Mouse (Mus musculus) B cell, adult 62 days (primary cell): ENCODE measurements around the gene Ubb. TPM values are rescaled to one million over a fixed set of nuclear protein-coding genes. Genes with fewer than 3 reads are reported as not detected.

Experiments used
- total RNA-seq: library from RNA; stranded (reverse); gene quantifications from 4 replicates; pipeline ENCODE4 v1.2.4, GENCODE M21; 2023

Gene Ubb
- total RNA-seq, result 1,254 to 1,387 TPM (median 1,345 TPM) in 4 replicates

DNA sequence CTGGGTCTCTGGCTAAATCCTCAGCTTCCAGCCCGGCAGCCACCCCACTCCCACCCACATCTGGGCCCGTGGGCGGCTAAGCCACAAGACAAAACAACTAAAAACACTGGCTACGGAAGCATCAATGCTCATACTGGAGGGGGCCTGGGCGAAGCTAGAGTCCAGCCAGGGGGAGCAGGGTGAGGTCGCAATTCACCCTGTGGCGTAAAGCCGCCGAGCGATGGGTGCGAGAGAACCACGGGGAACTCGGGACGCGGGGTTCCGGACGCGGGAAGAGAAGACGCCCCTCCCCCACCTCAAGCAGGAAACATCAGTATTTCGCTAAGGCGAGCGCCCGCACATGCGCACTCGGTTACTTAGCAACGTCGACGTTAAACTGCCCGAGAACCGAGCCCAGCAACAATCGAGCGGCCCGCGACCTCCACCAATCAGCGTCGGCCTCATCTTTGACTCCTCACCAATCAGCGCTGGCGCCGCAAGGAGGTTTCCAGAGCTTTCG, at the start of gene Ubb:
Gene Ubb (plus strand): TSS at position 445 of the 499 bp plus-strand sequence.

DNA sequence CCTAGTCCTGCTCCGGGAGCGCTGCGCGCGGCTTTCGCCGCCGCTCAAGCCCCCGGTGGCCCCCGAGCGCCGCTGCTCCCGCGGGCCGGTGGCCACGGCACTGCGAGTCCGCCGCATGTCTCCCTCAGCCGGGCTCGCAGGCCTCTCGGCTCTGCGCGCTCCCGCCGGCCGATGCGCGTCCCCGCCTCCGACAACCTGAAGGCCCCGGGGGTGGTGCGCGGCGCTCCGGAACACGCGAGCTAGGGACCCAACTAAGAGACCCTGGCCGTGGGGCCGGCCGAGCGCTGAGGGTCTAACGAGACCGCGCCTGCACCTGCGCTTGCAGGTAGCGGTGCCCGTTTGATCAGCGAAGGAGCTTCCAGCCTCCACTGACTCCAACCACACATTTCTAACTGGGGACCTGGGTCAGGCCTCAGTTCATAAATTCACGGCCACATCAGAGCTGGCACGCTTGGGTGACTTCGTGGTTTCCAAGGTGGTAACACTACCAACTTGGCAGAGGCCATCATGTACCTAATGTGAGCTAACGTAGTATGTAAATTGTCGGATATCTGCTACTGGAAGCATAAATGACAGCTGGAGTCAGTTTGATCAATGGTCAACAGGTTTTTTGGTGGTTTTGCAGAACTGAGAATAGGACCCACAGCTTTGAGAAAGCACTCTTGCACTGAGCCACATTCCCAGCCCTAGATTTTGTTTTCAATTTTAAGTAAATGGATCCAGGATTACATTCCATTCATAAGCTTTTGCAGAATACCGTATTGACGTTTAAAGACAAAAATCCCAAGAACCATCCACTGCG, 11.7 kb upstream of the Ubb start, which contains the start of gene Cenpv:
Gene Cenpv (minus strand): TSS at position 173 of the 802 bp plus-strand sequence.

DNA sequence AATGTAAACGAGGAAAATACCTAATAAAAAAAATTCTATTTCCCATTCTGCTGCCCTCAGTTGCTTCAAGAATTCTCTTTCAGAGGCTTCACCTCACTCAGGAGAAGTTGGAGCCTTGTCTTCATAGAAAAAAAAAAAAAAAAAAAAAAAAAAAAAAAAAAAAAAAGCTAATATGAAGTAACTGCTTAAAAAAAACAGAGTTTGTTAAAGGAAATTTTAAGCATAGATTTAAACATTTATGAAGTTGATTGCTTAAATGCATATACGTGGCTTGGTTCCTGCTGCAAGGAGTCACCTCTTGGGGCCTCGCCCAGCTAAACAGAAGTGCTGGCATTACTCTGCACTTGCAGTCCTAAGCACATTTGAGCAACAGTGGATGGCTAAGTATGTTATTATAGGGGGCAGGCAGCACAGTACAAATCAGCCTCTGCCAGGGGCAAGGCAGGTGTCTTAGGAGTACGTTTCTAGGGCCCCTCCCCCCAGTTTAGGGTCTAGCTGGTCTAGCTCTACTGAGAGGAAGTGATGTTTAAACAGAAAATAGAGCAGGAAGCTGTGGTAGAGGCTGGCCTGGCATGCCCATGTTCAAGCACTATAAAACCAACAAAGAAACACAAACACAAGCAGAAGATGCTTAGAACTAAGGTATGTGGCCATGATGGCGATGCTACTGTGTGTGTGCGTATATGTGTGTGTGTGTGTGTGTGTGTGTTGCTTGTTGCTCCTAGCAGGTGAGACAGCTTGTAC, 23.2 kb downstream of the Ubb start, which contains the start of gene Trpv2:
Gene Trpv2 (plus strand): TSS at position 528 of the 744 bp plus-strand sequence.

Other genes starting within 250 kb of the Ubb start
- gene Pigl, start 92.7 kb upstream of the Ubb start, total RNA-seq, result 6.5 to 7.8 TPM (median 7.4 TPM) in 4 replicates
- gene Ncor1, start 92.6 kb upstream of the Ubb start, total RNA-seq, result 319 to 372 TPM (median 347 TPM) in 4 replicates
- gene Cenpv, start 11.9 kb upstream of the Ubb start, total RNA-seq, result 1.1 to 1.8 TPM (median 1.8 TPM) in 3 of 4 replicates, not detected in the other
- gene Trpv2, start 23.3 kb downstream of the Ubb start, total RNA-seq, result 47.0 to 49.8 TPM (median 47.3 TPM) in 4 replicates
- gene Lrrc75a, start 97.4 kb downstream of the Ubb start, total RNA-seq, result 4.4 to 6.2 TPM (median 4.8 TPM) in 4 replicates
- 23.7 to 27.5 TPM (median 24.2 TPM) in 4 replicates for gene Mmgt2, start 97.5 kb downstream of the Ubb start, total RNA-seq
- gene Zfp287, start 180.7 kb downstream of the Ubb start, total RNA-seq, result 6.1 to 7.7 TPM (median 7.0 TPM) in 4 replicates
- gene Gm10428, start 201.9 kb downstream of the Ubb start, total RNA-seq, result not detected in 4 replicates
- 0.89 to 2.7 TPM (median 2.2 TPM) in 4 replicates for gene Zfp286, start 238.3 kb downstream of the Ubb start, total RNA-seq